ENCODE assay signal across 8 mouse cellular contexts in the genomic region with DNA sequence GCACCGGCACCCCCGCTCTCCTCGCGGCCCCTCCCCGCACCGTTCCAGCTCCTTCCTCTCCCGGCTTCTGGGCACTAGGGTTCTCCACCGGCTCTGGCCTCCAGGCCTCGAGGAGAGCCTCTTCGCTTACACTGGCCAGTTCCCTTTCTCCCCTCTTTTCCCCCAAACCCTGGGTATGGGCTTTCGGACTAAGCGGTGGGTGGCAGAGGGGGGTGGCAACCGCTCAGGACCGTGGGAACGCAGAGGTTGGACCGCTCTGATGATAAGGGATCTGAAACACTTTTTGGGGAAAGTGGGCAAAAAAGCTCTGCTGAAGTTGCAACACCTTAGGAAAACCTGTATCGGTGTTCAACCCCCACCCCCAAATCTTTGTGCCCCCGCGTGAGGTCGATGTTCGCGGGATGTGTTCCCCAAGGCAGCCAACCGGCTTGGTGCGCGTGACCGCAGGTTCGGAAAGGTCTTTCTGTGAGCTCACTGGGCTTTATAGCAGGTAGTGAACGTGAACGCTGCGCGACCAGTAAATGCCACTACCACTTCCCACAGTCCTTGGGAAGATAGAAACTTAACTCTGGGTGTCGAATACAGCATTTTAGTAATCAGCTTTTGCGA. TPM values are rescaled to one million over a fixed set of nuclear protein-coding genes. Genes with fewer than 3 reads are reported as not detected.
DNase-seq lines count a peak whose midpoint lies in the region; ATAC-seq lines count a peak whose summit lies in the region.

No protein-coding gene starts in this region.

- peak overlapping the region; percentile 99 for H3K4me2 ChIP-seq in embryonic facial prominence, embryonic 13.5 days
- H3K4me2 ChIP-seq in lung, embryonic 16.5 days (ENCODE audit: low read depth, low read length): peak overlapping the region; percentile 98

- DNase-seq in adrenal gland, postnatal 10 days: peak; percentile 38
- DNase-seq in heart, postnatal 4 days: peak; percentile 17
- DNase-seq in kidney, postnatal 4 days: peak; percentile 52 to 78
- peak; percentile 31 for DNase-seq in right cerebral cortex, postnatal 14 days

- no peaks in the 10 kb centered on the region for H3K9me3 ChIP-seq in erythroblast, embryonic 14.5 days (ENCODE audit: control insufficient read depth, low read length)
- no peaks in the 10 kb centered on the region for H3K9me3 ChIP-seq in embryonic facial prominence, embryonic 13.5 days
- H3K9me3 ChIP-seq in lung, embryonic 16.5 days (ENCODE audit: control insufficient read depth, low read length): no peaks in the 10 kb centered on the region

- H3K27ac ChIP-seq in embryonic facial prominence, embryonic 13.5 days: no peak overlapping the region
- peak overlapping the region; percentile 75 for H3K27ac ChIP-seq in lung, embryonic 16.5 days (ENCODE audit: low read length)

- peak overlapping the region; percentile 74 for H3K9ac ChIP-seq in embryonic facial prominence, embryonic 13.5 days
- H3K9ac ChIP-seq in lung, embryonic 16.5 days (ENCODE audit: low read length): peak overlapping the region; percentile 82

- H3K36me3 ChIP-seq in erythroblast, embryonic 14.5 days (ENCODE audit: control insufficient read depth): no peaks in the 10 kb centered on the region
- H3K36me3 ChIP-seq in embryonic facial prominence, embryonic 13.5 days: no peaks in the 10 kb centered on the region
- H3K36me3 ChIP-seq in lung, embryonic 16.5 days (ENCODE audit: control insufficient read depth, insufficient read depth, low read length): no peaks in the 10 kb centered on the region

- ATAC-seq in erythroblast, adult 5-6 weeks (replicated peaks; ENCODE audit: low FRiP score, poor library complexity, severe bottlenecking): no peak
- ATAC-seq in embryonic facial prominence, embryonic 13.5 days (ENCODE audit: insufficient number of reproducible peaks, insufficient read depth, low FRiP score, low TSS enrichment, low read depth): no peak
- peak; percentile 68 for ATAC-seq in lung, embryonic 16.5 days (ENCODE audit: low read depth)

- no peaks in the 10 kb centered on the region for H3K4me1 ChIP-seq in erythroblast, embryonic 14.5 days (ENCODE audit: control insufficient read depth)
- H3K4me1 ChIP-seq in embryonic facial prominence, embryonic 13.5 days: peaks cover 27% of the 10 kb centered on the region
- H3K4me1 ChIP-seq in lung, embryonic 16.5 days (replicated peaks; ENCODE audit: control insufficient read depth, insufficient read depth, low read length): peaks cover 11% of the 10 kb centered on the region

- under 1% methylated on average over 33 of the region's 33 CpGs for WGBS in embryonic facial prominence, embryonic 13.5 days
- under 1% methylated on average over 33 of the region's 33 CpGs for WGBS in lung, embryonic 16.5 days

- peaks cover 43% of the 10 kb centered on the region for H3K27me3 ChIP-seq in erythroblast, embryonic 14.5 days (ENCODE audit: control insufficient read depth)
- peaks cover 36% of the 10 kb centered on the region for H3K27me3 ChIP-seq in embryonic facial prominence, embryonic 13.5 days
- peaks cover 7% of the 10 kb centered on the region for H3K27me3 ChIP-seq in lung, embryonic 16.5 days (ENCODE audit: control insufficient read depth, insufficient read depth, low read depth, low read length)

- H3K4me3 ChIP-seq in erythroblast, embryonic 14.5 days (replicated peaks): peak overlapping the region; percentile 52
- H3K4me3 ChIP-seq in embryonic facial prominence, embryonic 13.5 days: peak overlapping the region; percentile 73
- peak overlapping the region; percentile 89 for H3K4me3 ChIP-seq in lung, embryonic 16.5 days (ENCODE audit: low read length)

RNA-seq across cellular contexts. Expression of a gene that starts 1.0 kb away (rescaled TPM):
- 0.09 TPM in 1 of 2 replicates, not detected in the other for polyA plus RNA-seq in erythroblast, embryonic 14.5 days (2012)
- total RNA-seq in erythroblast, adult 5-6 weeks (2015; ENCODE audit: low replicate concordance): 6.5 and 11.7 TPM in 2 replicates
- 5.0 and 11.7 TPM in 2 replicates for total RNA-seq in erythroblast, adult 5-6 weeks (2017; ENCODE audit: low replicate concordance)
- total RNA-seq in adrenal gland, postnatal 10 days (2021): 10 to 100 TPM; 13.0 to 15.7 TPM
- polyA plus RNA-seq in embryonic facial prominence, embryonic 13.5 days (2015; fragmentation: Nextera tagmentation; extraction: Ambion mirVana): 4.0 and 4.7 TPM in 2 replicates
- 1 to 10 TPM; 8.1 to 8.3 TPM for total RNA-seq in heart, postnatal 4 days (2021)
- 7.3 and 7.7 TPM in 2 replicates for polyA plus RNA-seq in lung, embryonic 16.5 days (2015; fragmentation: Nextera tagmentation; extraction: Ambion mirVana)
